Mouse (Mus musculus): ENCODE results near the gene Lsmem1.
"Not testable (repeated sequence)": the region's sequence is repeated elsewhere in the genome, so short reads cannot be mapped to it uniquely, and the experiment has no call there.

Lsmem1 gene

DNA sequence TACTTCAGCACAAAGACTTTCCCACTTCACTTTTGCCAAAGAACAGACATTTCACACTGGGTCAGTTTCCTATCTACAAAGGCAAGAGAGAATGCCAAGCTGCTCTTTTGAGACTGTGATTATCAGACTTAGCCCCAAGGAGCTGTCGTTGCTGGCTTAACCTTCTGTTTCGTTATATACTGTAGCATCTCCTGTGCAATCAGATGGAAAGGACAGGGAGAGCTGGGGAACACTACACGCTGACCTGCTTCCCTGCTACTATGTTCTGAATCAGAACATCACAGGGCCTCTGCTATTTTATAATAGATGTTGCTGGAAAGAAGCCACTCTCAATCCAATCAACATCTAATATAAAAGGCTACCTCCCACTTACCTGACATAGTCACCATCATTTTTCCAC, 9.8 kb upstream of the Lsmem1 start:
- DNase-seq: no peak

DNA sequence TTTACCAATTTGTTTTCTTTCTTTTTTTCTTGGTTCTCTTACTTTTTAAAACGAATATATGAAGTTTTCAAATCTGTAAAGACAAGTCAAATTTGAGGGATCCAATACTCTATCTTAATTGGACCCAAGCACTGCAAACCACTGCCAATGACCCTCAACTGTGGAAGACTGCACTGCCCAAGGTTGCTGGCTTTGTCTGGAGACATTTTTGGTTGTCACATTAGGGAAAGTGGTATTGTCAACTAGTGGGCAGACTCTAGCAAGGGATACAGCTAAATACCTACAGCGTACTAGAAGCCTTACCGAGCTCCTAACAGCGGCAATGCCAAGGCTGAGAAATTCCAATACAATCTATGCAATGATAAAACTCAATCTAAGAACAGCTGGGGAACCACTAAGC, 8.6 kb upstream of the Lsmem1 start:
- DNase-seq: no peak

DNA sequence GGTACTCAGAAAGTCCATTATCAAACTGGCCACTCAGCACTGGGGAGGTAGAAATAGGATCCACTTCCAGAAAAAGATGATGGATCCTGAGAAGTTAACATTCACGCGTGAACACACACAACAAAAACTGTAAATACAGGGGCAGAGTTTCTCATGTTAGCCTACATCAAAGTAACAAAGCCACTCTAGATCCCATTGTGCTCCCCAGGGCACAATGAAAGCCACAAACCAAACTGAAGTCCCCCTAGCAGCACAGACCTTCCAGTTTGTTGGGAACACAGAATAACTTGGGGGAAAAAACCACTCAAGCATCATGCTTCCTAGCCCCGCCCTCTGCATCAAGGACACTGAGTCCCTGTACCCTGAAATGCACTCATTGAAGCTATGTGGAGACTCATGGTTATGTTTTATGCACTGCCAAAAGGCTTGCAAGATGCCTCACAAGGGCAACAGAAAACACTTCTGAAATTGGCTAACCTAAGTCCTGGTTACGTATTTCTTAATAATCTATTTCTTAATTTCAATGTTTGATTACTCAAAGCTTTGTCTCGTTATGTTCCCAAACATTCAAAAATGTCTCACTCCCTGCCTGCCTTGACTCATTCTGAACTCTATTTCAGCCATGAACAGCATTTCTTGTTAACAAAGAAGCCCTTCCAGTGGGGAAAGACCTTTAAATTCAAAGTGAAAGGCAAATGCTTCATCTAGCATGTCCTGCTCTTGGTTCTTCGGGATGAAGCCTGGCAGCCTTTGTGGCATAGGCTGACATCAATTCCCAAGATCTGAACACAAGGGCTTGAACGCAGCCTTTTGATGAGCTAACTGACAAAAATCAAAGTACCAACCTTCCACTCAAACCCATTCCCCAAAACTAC, 3.1 kb upstream of the Lsmem1 start:
- no peak for DNase-seq

DNA sequence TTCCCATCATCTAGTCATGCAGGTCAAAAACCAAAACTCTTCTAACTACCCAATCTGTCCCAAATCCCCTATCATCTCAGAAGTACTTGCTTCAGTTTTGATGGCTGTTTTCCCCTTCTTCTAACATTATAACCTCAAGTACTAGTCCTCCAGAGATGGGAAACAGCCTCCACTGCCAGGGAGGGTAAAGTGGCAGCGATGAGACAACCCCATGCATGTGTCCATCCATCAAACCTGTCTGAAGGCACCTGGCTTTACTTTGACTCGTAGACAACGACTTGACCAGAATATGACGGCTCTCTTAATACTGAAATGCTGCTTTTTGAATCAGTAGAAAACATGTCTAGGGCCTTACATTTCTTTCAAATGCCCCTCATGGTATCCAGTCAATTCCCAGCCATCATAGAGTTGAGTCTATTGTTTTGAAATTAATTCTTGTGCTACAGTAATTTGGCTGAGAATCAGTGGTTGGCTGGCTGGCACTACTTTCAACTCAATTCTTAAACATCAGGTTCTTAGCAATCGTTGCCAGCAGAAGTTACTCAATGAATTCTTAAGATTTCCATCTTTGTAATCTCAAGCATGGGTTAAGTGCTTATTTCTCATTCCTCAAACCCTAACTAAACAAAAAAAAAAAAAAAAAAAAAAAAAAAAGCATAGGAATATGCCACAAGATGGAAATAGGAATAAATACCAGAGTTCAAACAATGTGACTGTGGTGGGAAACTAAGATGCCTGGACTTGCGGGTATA, 1.4 kb upstream of the Lsmem1 start:
- no peak for DNase-seq

DNA sequence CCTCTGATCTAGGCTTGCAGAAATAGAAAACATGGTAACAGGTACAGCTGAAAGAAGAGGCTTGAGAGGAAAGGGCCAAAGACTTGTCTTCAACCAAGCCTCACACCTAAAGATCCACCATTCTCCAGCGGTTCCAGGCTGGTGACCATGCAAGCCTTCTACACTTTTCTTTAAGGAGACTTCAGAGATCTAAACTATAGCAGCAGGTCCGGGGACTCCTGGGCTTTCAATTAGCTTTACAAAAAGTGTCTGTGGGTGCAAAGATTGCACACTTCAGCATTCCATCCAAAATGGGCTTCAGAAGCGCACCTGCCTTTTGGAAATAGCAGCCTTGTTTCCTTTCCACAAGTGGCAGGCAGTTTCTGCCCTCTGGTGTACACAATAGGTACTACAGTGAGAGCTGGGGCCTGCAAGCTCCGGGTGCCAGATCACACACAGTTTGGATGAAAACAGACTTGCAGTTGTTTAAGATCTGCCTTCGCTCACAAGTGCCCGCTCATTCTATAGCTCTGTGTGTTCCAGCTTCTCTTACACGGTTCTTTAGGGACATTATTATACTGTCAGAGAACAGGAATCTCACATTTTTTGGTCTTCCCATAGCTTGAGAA, 609 bp upstream of the Lsmem1 start:
- peak; percentile 78 to 80 for DNase-seq

DNA sequence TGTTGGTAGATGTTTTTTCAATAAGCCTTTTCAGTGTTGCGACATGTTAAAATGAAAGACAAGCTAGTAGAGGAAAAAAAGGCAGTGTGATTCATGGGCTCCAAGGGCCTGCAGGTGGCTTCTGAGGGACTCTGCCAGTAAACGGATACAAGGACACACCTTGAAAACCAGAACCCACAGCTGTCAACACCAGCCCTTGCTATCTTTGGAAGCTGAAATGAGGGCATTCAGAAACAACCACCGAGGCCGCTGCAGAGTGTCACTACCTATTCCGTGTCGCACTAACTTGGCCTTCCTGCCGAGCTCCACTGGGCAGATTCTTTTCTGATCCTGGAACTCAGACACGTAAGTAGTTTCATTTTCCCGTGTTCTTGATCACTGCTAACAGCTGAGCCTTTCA, 863 bp downstream of the Lsmem1 start:
- DNase-seq: peak; percentile 67 to 83

DNA sequence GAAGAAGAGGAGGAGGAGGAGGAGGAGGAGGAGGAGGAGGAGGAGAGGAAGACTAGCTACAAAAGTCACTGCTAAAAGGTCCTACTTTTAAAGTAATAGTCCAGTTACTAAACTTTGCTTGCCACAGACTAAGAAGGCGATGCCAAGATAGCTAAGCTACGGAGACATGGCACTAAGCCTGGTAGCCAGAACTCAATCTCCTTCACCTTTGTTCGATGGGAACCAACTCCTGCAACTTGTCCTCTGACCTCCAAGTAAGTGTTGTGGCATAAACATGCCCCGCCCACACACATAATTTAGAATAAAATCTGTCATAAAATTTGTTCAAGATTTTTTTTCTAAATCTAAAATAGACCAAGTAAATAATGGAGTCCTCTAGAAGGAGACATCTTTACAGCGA, 1.3 kb downstream of the Lsmem1 start:
- DNase-seq: peak; percentile 11 to 13

DNA sequence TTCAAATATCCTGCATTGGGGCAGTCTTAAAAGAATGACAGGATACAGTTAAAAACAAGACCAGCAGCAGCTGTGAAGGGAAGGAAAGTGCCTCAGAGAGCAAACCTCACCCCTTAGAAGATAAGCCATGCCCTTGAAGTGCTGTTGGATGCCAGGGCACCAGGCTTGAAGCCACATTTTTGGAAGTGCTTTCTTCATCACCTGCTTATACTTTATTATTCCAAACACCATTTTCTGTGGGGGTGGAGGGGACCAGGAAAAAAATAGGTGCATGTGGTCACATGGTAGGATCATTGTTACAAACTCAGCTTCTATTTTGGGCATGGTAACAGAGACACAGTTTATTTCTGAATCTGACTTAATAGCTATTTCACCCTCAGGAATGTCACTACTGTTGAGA, 1.8 kb downstream of the Lsmem1 start:
- DNase-seq: peak; percentile 12 to 29

DNA sequence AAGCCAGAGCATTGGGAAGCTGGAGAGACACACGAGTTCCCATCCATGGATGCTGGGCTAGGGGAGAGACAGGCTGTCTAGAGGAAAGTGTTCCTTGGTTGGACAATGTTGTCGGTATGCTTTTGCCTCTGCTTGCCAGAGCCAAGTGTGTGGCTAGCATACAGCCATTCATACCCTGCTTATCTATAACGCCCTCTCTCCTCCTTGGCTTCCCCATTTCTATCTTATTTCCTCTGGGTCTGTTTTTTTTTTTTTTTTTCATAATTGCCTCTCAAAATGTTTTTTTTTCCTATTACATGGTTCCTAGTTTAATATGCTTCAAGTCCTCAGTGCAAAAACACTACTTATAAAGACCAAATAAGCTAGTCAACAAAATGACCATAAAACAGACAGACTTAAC, 13.8 kb downstream of the Lsmem1 start:
- no peak for DNase-seq

DNA sequence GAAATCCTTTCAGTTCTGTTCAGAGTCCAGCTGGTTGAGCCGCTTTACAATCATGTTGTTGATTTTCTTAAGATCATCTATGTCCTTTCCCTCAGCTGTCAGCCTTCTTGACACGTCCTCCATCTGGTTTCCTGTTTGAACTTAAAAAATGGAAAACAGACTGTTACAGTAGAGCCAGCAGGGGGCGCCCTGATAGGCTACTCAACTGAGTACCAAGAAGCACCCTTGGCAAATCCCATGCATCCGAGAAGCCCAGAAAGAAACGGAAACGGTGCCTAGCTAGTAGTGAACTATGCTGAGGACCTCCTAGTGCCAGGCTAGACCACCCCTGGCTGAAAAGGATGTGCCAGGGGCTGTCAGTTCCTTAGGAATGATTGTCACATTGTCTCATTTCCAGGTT, 22.2 kb downstream of the Lsmem1 start:
- DNase-seq: peak; percentile 47 to 48

DNA sequence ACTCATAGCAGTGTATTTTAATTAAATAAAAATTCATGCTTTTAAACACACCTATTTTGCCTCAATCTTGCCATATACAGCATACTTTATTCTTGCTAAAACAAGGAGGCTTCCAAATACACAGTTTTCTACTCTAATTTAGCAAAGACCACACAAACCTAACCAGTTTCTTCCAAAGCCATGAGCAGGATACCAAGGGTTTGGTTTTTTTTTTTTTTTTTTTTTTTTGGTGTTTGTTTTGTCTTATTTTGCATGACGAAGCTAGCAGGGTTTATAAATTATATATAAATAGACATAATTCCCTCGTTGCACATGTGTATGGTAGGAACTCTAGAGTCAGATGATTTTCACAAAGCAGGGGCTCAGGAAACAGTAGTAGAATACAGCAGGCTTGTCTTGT, 23.1 kb downstream of the Lsmem1 start:
- DNase-seq: no peak

DNA sequence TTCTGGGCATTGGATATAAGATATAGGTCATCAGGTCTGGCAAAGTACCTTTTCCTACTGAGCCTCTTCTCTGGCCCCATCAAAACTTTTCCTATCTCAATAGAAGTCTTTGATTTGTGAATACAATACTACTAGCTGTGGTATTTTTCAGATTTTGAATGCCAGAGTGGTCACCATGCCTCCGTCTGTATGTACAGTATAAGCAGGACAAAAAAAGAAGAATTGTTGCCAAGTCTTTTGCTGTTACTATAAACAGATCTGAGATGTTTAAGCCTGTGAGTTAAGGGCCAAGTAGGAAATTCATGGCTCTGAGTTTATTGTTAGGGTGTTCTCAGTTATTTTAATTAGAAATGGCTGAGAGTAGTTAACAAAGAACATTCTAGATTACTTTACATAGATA, 24.1 kb downstream of the Lsmem1 start:
- DNase-seq: not testable (repeated sequence)

DNA sequence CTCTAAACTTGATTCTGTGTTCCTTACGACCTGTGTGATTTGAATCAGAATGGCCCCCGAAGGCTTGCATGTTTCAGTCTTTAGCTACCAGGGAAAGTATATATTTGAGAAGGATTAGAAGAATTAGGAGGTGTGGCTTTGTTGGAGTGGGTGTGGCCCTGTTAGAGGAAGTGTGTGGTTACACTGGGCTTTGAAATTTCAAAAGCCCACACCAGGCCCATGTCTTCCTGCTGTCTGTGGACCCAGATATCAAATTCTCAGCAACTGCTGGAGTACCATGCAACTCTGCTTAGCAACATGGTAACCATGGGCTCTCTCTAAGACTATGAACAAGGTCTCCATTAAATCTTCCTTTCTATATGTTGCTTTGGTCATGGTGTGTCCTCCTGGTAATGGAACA, 27.7 kb downstream of the Lsmem1 start:
- no peak for DNase-seq

DNA sequence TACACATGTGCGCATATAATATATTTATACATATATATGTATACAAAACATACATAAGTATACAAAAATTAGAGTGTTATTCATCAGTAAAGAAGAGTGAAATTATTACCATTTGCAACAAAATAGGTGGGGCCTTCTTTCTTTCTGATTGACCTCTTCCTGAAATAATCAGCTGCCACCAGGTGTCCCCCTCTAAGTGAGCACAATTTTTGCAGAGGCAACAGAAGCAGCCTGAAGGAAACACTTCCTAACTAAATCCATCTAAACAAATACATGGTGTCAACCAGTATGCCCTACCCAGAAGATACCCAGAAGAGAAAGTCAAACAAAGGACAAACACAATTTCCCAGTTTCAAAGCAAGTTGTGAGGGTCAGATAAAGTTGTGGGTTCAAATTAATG, 29.6 kb downstream of the Lsmem1 start:
- DNase-seq: no peak

DNA sequence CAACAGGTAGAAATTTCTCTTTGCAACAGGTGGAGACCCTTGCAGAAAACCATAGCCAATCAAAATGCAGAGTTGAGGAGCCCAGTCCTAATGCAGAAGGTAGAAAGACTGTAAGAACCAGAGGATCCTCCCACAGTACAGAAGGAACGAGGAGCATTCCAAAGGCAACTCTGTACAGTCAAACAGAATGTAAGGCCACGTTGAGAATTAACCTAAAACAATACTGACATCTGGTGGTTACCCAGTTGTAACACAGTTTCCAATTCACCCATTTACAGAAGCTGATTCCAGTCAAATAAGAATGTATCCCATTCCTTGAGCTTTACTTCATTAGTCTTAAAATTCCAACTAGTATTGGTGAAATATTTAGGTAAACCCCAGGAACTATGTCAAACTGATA, 34.7 kb downstream of the Lsmem1 start:
- DNase-seq: no peak

DNA sequence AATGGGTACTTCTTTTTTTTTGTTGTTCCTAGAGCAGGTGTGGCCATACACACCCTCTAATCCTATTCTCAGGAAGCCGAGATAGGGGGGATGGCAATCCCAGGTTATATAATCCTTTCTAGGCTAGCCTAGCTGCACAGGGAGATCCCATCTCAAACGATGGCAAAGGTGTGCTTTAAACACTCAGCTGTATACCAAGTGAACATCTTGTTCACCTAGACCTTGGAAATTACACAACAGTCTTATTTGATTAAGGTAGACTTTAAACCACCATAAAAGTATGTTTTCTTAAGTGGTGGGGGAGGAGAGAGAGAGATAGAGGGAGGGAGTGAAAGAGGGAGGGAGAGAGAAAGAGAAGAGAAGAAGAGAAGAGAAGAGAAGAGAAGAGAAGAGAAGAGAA, 38.5 kb downstream of the Lsmem1 start:
- DNase-seq: no peak

DNA sequence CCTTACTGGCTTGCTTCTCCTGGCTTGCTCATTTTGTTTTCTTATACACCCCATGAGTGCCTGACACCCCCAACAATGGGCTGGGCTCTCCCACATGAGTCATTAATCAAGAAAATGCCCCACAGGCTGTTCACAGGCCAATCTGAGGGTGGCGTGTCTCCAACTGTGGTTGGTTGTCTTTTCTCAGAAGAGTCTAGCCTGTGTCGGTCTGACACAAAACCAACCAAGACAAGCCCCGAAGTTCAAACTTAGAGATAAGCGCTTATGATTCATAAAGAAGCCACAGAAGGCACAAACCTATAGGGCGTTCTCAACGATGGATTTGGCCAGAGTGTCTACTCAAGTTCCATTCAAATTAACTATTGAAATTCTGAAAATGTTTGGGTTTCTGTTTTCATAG, 45.1 kb downstream of the Lsmem1 start:
- no peak for DNase-seq

DNA sequence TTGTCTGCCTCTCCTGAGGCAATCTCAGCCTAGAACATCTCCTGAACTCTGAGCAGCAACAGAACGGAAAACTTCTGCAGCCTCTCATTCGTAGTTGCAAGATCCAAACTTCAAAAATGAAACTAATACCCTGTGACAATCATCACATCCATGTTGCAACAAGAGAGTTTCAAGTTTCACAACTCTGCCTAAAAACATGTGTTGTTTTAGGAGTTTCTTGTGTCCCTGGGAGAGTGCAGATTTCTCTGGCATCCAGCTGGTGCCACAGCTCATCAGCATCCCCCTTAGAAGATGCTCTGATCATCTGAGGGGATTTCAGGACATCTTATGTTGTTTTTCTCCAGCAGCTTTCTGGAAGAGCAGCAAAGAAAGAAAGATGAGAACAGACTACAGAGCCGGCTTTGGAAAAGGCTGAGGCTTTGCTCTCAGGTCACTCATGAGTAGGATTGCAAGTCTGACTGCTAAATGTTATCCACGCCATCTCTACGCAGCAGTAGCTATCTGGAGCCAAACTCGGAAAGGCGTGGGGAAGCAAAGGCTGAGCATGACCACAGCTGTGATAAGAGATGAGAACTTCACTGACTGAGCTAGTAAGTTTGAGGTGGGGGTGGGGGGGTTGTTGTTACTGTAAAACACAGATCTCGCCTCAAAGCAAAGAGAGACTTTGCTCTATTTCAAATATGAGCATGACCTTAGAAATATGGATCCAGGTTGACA, 46.8 kb downstream of the Lsmem1 start:
- DNase-seq: no peak

DNA sequence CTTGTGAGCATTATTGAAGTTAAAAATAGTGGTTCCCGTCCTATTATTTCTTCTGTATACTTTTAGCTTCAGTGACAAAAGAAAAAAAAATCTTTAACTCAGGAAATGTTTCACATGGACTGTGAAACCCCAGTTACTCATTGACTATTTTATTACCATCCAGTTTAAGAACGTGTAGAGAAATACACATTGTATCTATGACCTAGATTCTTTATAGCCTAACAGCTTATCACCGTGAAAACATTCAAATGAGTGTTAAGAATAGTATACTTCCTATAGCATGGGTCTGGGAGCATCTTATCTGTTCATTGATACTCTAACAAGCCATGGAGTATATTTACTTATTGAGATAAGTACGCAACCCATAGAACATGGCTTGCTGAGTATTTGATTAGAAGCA, 52.0 kb downstream of the Lsmem1 start:
- DNase-seq: no peak

DNA sequence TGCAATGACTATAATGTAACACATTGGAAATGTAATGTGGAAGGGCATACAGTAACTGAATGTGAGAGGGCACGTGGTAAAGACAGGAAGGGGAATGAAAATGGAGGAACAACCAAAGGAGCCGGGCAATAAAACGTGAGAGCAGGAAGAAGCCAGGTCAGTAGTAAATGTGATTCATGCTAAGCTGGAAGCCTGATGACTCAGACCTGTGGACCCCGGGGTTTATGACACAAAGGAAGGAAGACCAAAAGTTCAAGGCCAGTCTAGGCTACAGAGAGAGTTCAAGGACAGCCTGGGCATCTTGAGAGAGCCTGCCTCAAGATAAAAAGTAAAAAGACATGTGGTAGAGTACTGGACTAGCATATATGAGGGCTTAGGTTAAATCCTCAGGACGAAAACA, 52.8 kb downstream of the Lsmem1 start:
- DNase-seq: no peak

DNA sequence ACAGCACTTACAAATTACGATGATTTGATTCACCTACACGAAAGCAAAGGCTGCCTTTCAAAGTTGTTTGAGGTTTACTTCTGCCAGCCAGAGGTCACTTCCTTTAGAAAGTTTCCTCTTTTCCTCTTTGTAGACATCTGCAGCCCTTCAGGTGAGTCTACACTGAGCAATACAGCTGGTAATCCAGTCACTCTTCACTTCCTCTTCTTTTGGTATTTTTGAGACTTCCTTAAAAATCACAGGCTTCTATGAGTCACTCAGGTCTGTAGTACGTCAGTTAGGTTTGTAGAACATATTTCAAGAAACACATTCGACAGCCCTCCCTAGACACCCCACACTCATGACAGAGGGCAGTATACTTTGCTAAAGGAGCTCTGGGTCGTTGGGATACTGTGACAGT, 58.6 kb downstream of the Lsmem1 start:
- DNase-seq: no peak

DNA sequence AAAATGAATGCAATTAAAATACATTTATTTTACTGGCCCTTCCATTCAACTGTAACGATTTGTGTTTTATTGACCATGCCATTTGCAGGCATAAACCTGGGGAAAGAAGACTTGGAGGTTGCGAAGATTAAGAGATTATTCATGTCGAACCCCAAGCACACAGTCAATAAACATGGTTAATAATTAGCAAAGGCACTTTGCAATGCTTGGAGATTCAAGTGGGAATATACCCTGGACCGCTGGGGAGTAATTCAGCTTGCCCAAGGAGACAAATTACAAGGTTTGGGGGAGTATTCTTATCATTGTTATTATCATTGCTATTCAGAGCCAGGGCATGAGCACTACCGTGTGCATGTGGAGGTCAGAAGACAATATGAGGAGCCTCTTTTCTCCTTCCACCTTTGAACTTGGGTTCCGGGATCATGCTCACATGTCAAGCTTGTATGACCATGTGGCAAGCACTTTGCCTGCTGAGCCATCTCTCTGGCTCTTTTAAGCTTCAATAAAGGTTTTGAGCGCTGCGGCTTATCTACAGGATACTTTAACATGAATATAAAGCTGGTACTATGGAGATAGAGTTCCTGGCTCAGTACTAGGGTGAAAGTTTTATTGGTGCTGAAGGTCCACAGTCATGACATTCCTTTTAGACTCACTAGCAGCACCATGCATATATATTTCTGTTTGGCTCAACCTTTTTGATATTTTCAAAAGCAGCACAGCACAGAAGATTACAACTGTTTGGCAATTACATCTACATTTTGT, 59.6 kb downstream of the Lsmem1 start:
- DNase-seq: no peak

DNA sequence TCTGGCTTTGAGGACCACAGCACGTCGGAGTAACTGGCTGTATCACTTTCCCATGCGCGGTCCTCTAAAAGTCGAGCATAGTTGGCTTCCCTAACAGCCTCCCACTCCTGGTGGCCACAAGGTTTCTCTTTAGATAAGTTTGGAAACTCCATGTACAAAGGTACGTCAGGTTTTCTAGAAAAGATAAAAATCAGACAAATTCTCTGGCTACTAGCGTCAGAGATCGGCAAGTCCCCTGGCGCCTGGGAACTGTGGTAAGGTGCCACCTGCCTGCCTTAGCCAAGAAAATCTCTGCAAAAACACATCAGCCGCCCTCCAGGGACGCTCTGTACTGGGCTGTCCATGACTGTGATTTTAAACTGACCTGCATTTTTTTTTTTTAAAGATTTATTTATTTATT, 64.8 kb downstream of the Lsmem1 start:
- no peak for DNase-seq

Measured in thymus, postnatal 36 days (tissue).